Mouse (Mus musculus) hindbrain, postnatal 0 days (tissue): ENCODE measurements at regions not wholly inside any gene's neighbourhood (a gene's known extent, or its start where the extent isn't known, plus 50 kb on each side); places are given as distances from the start of the nearest gene placed in this dataset.

Experiments
- ATAC-seq: fragments of 200-750 bp; cut with Nextera tagmentation; 2 replicates; pipeline ENCODE4 v1.8.0; 2017; ENCODE audit warnings: mild to moderate bottlenecking, moderate TSS enrichment, moderate library complexity
- DNase-seq: peaks from one replicate; pipeline ENCODE4 v3.0.0-alpha.2; 2015; ENCODE audit warnings: low spot score
- H3K27ac ChIP-seq: fragments of 300-500 bp; sonication (generic); 2 replicates; pipeline ENCODE4 v1.5.1; 2014; ENCODE audit warnings: mild to moderate bottlenecking
- H3K27me3 ChIP-seq: fragments of 300-500 bp; sonication (generic); 2 replicates; pipeline ENCODE4 v1.6.1; 2014; ENCODE audit warnings: low read length, mixed read lengths; ENCODE audit not compliant: insufficient read depth
- H3K36me3 ChIP-seq: fragments of 300-500 bp; sonication (generic); 2 replicates; pipeline ENCODE4 v1.6.1; 2014; ENCODE audit warnings: low read length, mixed read lengths; ENCODE audit not compliant: insufficient read depth
- H3K4me1 ChIP-seq: fragments of 300-500 bp; sonication (generic); 2 replicates; pipeline ENCODE4 v1.6.1; 2014; ENCODE audit warnings: antibody characterized with exemption, low read length, mixed read lengths; ENCODE audit not compliant: insufficient read depth
- H3K4me2 ChIP-seq: fragments of 300-500 bp; sonication (generic); 2 replicates; pipeline ENCODE4 v1.6.1; 2014; ENCODE audit warnings: low read depth, mild to moderate bottlenecking, low read length, moderate library complexity, mixed read lengths
- H3K4me3 ChIP-seq: fragments of 300-500 bp; sonication (generic); 2 replicates; pipeline ENCODE4 v1.5.1; 2014; ENCODE audit warnings: low read length
- H3K9ac ChIP-seq: fragments of 300-500 bp; sonication (generic); replicated peaks from 2 replicates; pipeline ENCODE4 v1.6.1; 2014; ENCODE audit warnings: mild to moderate bottlenecking, low read length, moderate library complexity, mixed read lengths
- H3K9me3 ChIP-seq: fragments of 300-500 bp; sonication (generic); 2 replicates; pipeline ENCODE4 v1.6.1; 2016; ENCODE audit warnings: low read length, mixed read lengths
- CTCF ChIP-seq: IDR thresholded peaks from 2 replicates; pipeline ENCODE4 v1.5.1; 2016; ENCODE audit warnings: antibody characterized with exemption, control low read depth, low read depth
- WGBS: fragments of 180-500 bp; shearing (Covaris S2); extraction: QIAGEN DNeasy Blood & Tissue Kit; methylation state at CpG from one replicate; pipeline ENCODE4 v1.1.7; 2014; 5-methylcytosine and 5-hydroxymethylcytosine counted together

- ATAC-seq (peak; percentile 98), DNase-seq (peak; percentile 88)
- WGBS = 33% methylated on average over 11 of the region's 11 CpGs
- H3K4me2 ChIP-seq = peak overlapping the region; percentile 33; the same call in 1 of the 2 replicates
- no peak overlapping the region for H3K9ac ChIP-seq
- H3K4me1 ChIP-seq = peaks cover 4% of the 10 kb centered on the region
- H3K36me3 ChIP-seq = no peaks in the 10 kb centered on the region
- H3K9me3 ChIP-seq = no peaks in the 10 kb centered on the region
- TF ChIP-seq CTCF = no peak
- H3K4me3 ChIP-seq = no peak overlapping the region
- no peaks in the 10 kb centered on the region for H3K27me3 ChIP-seq
- H3K27ac ChIP-seq = peak overlapping the region; percentile 71
Measured at GRCm38 (mm10) chr11:20987841-20988251, 103.2 kb upstream of the Peli1 start.

- Histone ChIP-seq H3K4me2 (no peak overlapping the region), H3K27me3 (no peaks in the 10 kb centered on the region), H3K9me3 (no peaks in the 10 kb centered on the region), H3K4me3 (no peak overlapping the region), H3K36me3 (no peaks in the 10 kb centered on the region), H3K4me1 (peaks cover 4% of the 10 kb centered on the region), H3K27ac (no peak overlapping the region), H3K9ac (no peak overlapping the region)
- TF ChIP-seq CTCF = no peak
- DNase-seq (no peak), ATAC-seq (no peak)
- whole genome bisulfite sequencing = 89% methylated on average over 3 of the region's 3 CpGs
Measured at GRCm38 (mm10) chr11:20988871-20989270, 102.2 kb upstream of the Peli1 start.

GRCm38 (mm10) chr11:20993580-20993979 is 97.5 kb upstream of the Peli1 start:
- Histone ChIP-seq H3K4me1 (no peaks in the 10 kb centered on the region; the same call in 1 of the 2 replicates), H3K4me2 (no peak overlapping the region), H3K36me3 (no peaks in the 10 kb centered on the region), H3K4me3 (no peak overlapping the region), H3K9me3 (no peaks in the 10 kb centered on the region; the same call in 1 of the 2 replicates), H3K27me3 (no peaks in the 10 kb centered on the region), H3K9ac (no peak overlapping the region), H3K27ac (no peak overlapping the region)
- DNase-seq (no peak), ATAC-seq (no peak)
- no peak for TF ChIP-seq CTCF
- WGBS = 91% methylated on average over 4 of the region's 4 CpGs

- no peak for TF ChIP-seq CTCF
- H3K4me3 ChIP-seq = no peak overlapping the region
- H3K4me2 ChIP-seq = no peak overlapping the region
- H3K9ac ChIP-seq = no peak overlapping the region
- H3K4me1 ChIP-seq = no peaks in the 10 kb centered on the region
- no peaks in the 10 kb centered on the region for H3K27me3 ChIP-seq
- ATAC-seq = no peak
- H3K36me3 ChIP-seq = no peaks in the 10 kb centered on the region
- no peak overlapping the region for H3K27ac ChIP-seq
- WGBS = 90% methylated on average over 3 of the region's 3 CpGs
- H3K9me3 ChIP-seq = no peaks in the 10 kb centered on the region
- no peak for DNase-seq
Measured at GRCm38 (mm10) chr11:21001400-21001799, 89.7 kb upstream of the Peli1 start.

- H3K9ac ChIP-seq = no peak overlapping the region
- no peak for ATAC-seq
- H3K4me3 ChIP-seq = no peak overlapping the region
- H3K9me3 ChIP-seq = no peaks in the 10 kb centered on the region
- no peaks in the 10 kb centered on the region for H3K4me1 ChIP-seq
- no peak overlapping the region for H3K4me2 ChIP-seq
- H3K27ac ChIP-seq = no peak overlapping the region
- H3K27me3 ChIP-seq = no peaks in the 10 kb centered on the region
- no peaks in the 10 kb centered on the region for H3K36me3 ChIP-seq
- TF ChIP-seq CTCF = no peak
- 87% methylated on average over 5 of the region's 5 CpGs for WGBS
- DNase-seq = no peak
Measured at GRCm38 (mm10) chr11:21007222-21007621, 83.9 kb upstream of the Peli1 start.

- no peaks in the 10 kb centered on the region for H3K9me3 ChIP-seq
- no peaks in the 10 kb centered on the region for H3K4me1 ChIP-seq
- no peak overlapping the region for H3K4me2 ChIP-seq
- DNase-seq (no peak), ATAC-seq (no peak)
- H3K36me3 ChIP-seq = no peaks in the 10 kb centered on the region
- no peak for TF ChIP-seq CTCF
- H3K27ac ChIP-seq = no peak overlapping the region
- no peak overlapping the region for H3K9ac ChIP-seq
- WGBS = 81% methylated on average over 3 of the region's 3 CpGs
- no peaks in the 10 kb centered on the region for H3K27me3 ChIP-seq
- H3K4me3 ChIP-seq = no peak overlapping the region
Measured at GRCm38 (mm10) chr11:21009505-21009904, 81.6 kb upstream of the Peli1 start.

- Histone ChIP-seq H3K9me3 (no peaks in the 10 kb centered on the region), H3K27ac (peak overlapping the region; percentile 33; the same call in 1 of the 2 replicates), H3K9ac (no peak overlapping the region), H3K4me2 (no peak overlapping the region), H3K4me1 (no peaks in the 10 kb centered on the region; the same call in 1 of the 2 replicates), H3K36me3 (no peaks in the 10 kb centered on the region), H3K4me3 (no peak overlapping the region), H3K27me3 (no peaks in the 10 kb centered on the region)
- no peak for TF ChIP-seq CTCF
- peak; percentile 75 for DNase-seq
- 27% methylated on average over 7 of the region's 7 CpGs for WGBS
- ATAC-seq = peak; percentile 84
Measured at GRCm38 (mm10) chr11:21010867-21011266, 80.2 kb upstream of the Peli1 start.
